Mouse (Mus musculus) heart, embryonic 14.5 days (tissue): Measurements from ENCODE around the gene Tspan32. TPM values are rescaled to one million over a fixed set of nuclear protein-coding genes. Genes with fewer than 3 reads are reported as not detected.

Experiments used
- ATAC-seq: fragments of 200-750 bp; cut with Nextera tagmentation; 2 replicates; pipeline ENCODE4 v1.8.0; 2017; ENCODE audit warnings: low read depth, moderate TSS enrichment; ENCODE audit not compliant: insufficient number of reproducible peaks, insufficient read depth, low FRiP score
- H3K27ac ChIP-seq, 2 experiments: fragments of 200-500 bp in 1 of 2; fragments of 300-500 bp in 1 of 2; sonication (generic) in 1 of 2; replicated peaks in 1 of 2; 2 replicates each; pipeline ENCODE4 v1.5.1; 2012 to 2014; ENCODE audit warnings: low read depth in 2 of 2, low read length in 2 of 2, control low read depth in 1 of 2, mild to moderate bottlenecking in 1 of 2, mixed read lengths in 1 of 2; ENCODE audit not compliant: control insufficient read depth in 1 of 2, insufficient read depth in 1 of 2
- H3K27me3 ChIP-seq: fragments of 300-500 bp; sonication (generic); 2 replicates; pipeline ENCODE4 v1.6.1; 2014; ENCODE audit warnings: mild to moderate bottlenecking, low read length, control low read depth; ENCODE audit not compliant: control insufficient read depth, insufficient read depth
- H3K36me3 ChIP-seq: fragments of 300-500 bp; sonication (generic); 2 replicates; pipeline ENCODE4 v1.6.1; 2014; ENCODE audit warnings: mild to moderate bottlenecking, control low read depth, low read length, mixed read lengths; ENCODE audit not compliant: control insufficient read depth, insufficient read depth
- H3K4me1 ChIP-seq, 2 experiments: fragments of 200-500 bp in 1 of 2; fragments of 300-500 bp in 1 of 2; sonication (generic) in 1 of 2; 2 replicates each; pipeline ENCODE4 v1.6.1; 2012 to 2014; ENCODE audit warnings: low read length in 2 of 2, control low read depth in 1 of 2, mixed read lengths in 1 of 2; ENCODE audit not compliant: control insufficient read depth in 2 of 2, insufficient read depth in 2 of 2
- H3K4me2 ChIP-seq: fragments of 300-500 bp; sonication (generic); 2 replicates; pipeline ENCODE4 v1.6.1; 2014; ENCODE audit warnings: mild to moderate bottlenecking, low read length
- H3K4me3 ChIP-seq, 2 experiments: fragments of 200-500 bp in 1 of 2; fragments of 300-500 bp in 1 of 2; sonication (generic) in 1 of 2; 2 replicates each; pipeline ENCODE4 v1.5.1; 2012 to 2014; ENCODE audit warnings: low read length in 2 of 2, mild to moderate bottlenecking in 2 of 2, control low read depth in 1 of 2, low read depth in 1 of 2, moderate library complexity in 1 of 2; ENCODE audit not compliant: control insufficient read depth in 1 of 2, insufficient read depth in 1 of 2
- H3K9ac ChIP-seq: fragments of 300-500 bp; sonication (generic); 2 replicates; pipeline ENCODE4 v1.6.1; 2014; ENCODE audit warnings: mild to moderate bottlenecking, low read length
- H3K9me3 ChIP-seq: fragments of 300-500 bp; sonication (generic); 2 replicates; pipeline ENCODE4 v1.6.1; 2016; ENCODE audit warnings: low read length, control low read depth; ENCODE audit not compliant: control insufficient read depth
- WGBS: fragments of 180-500 bp; shearing (Covaris S2); extraction: QIAGEN DNeasy Blood & Tissue Kit; methylation state at CpG from one replicate; pipeline ENCODE4 v1.1.7; 2014; 5-methylcytosine and 5-hydroxymethylcytosine counted together
- polyA plus RNA-seq: library from polyadenylated mRNA; unstranded; fragments of >200 nt; fragmentation: Nextera tagmentation; extraction: Ambion mirVana; gene quantifications from 2 replicates; pipeline ENCODE4 v1.2.1, GENCODE M21; 2014

Tspan32 gene
- polyA plus RNA-seq, 1 experiment from 2014 or later = 2.3 TPM

GRCm38 (mm10) chr7:143002679-143003078 is 2.2 kb upstream of the Tspan32 start:
- no peak for ATAC-seq
- H3K4me1 ChIP-seq = peaks cover 24 to 27% of the 10 kb centered on the region in 2 experiments
- H3K36me3 ChIP-seq = no peaks in the 10 kb centered on the region
- no peak overlapping the region for H3K4me2 ChIP-seq
- no peak overlapping the region for H3K9ac ChIP-seq
- no peak overlapping the region for H3K4me3 ChIP-seq
- 18% methylated on average over 3 of the region's 3 CpGs for WGBS
- no peaks in the 10 kb centered on the region for H3K9me3 ChIP-seq
- no peak overlapping the region for H3K27ac ChIP-seq
- no peaks in the 10 kb centered on the region for H3K27me3 ChIP-seq

GRCm38 (mm10) chr7:143005344-143006096 is 674 bp downstream of the Tspan32 start:
- no peak for ATAC-seq
- Histone ChIP-seq H3K27me3 (no peaks in the 10 kb centered on the region), H3K9me3 (no peaks in the 10 kb centered on the region), H3K36me3 (no peaks in the 10 kb centered on the region), H3K9ac (peak overlapping the region; percentile 34; the same call in 1 of the 2 replicates), H3K27ac (peak overlapping the region; percentile 8 to 33; a peak in 2 of 4 replicates), H3K4me1 (peaks cover 44 to 46% of the 10 kb centered on the region in 2 experiments), H3K4me2 (peak overlapping the region; percentile 27), H3K4me3 (no peak overlapping the region)
- WGBS = 79% methylated on average over 6 of the region's 6 CpGs

- no peaks in the 10 kb centered on the region for H3K36me3 ChIP-seq
- no peaks in the 10 kb centered on the region for H3K27me3 ChIP-seq
- ATAC-seq = no peak
- peak overlapping the region in 1 of 2 experiments; percentile 33; a peak in 2 of 4 replicates for H3K27ac ChIP-seq
- peak overlapping the region; percentile 34; the same call in 1 of the 2 replicates for H3K9ac ChIP-seq
- peak overlapping the region; percentile 27 for H3K4me2 ChIP-seq
- WGBS = 67% methylated on average over 2 of the region's 2 CpGs
- H3K9me3 ChIP-seq = no peaks in the 10 kb centered on the region
- no peak overlapping the region for H3K4me3 ChIP-seq
- H3K4me1 ChIP-seq = peaks cover 44 to 47% of the 10 kb centered on the region in 2 experiments
Measured at GRCm38 (mm10) chr7:143006097-143006755, 1.4 kb downstream of the Tspan32 start.

GRCm38 (mm10) chr7:143006756-143007598 is 2.1 kb downstream of the Tspan32 start:
- no peak overlapping the region; the same call in none of the 2 replicates for H3K9ac ChIP-seq
- peak overlapping the region; percentile 27 for H3K4me2 ChIP-seq
- 76% methylated on average over 8 of the region's 8 CpGs for WGBS
- H3K27ac ChIP-seq = 0 out of 4 replicates have a peak overlapping the region, but pooled peaks of 1 of the 2 experiments have one; percentile 33
- H3K9me3 ChIP-seq = no peaks in the 10 kb centered on the region
- no peaks in the 10 kb centered on the region for H3K36me3 ChIP-seq
- ATAC-seq = no peak
- no peaks in the 10 kb centered on the region for H3K27me3 ChIP-seq
- peaks cover 46 to 55% of the 10 kb centered on the region in 2 experiments for H3K4me1 ChIP-seq
- no peak overlapping the region for H3K4me3 ChIP-seq

GRCm38 (mm10) chr7:143007599-143008369 is 2.9 kb downstream of the Tspan32 start:
- Histone ChIP-seq H3K9me3 (no peaks in the 10 kb centered on the region), H3K9ac (peak overlapping the region; percentile 57), H3K36me3 (no peaks in the 10 kb centered on the region), H3K27me3 (no peaks in the 10 kb centered on the region), H3K4me2 (peak overlapping the region; percentile 45), H3K27ac (peak overlapping the region; percentile 89 to 95), H3K4me1 (peaks cover 53 to 63% of the 10 kb centered on the region in 2 experiments), H3K4me3 (no peak overlapping the region)
- WGBS = 30% methylated on average over 17 of the region's 17 CpGs
- ATAC-seq = peak; percentile 66

GRCm38 (mm10) chr7:143008370-143008926 is 3.6 kb downstream of the Tspan32 start:
- 49% methylated on average over 8 of the region's 8 CpGs for WGBS
- no peak overlapping the region for H3K4me3 ChIP-seq
- H3K4me1 ChIP-seq = peaks cover 57 to 69% of the 10 kb centered on the region in 2 experiments
- H3K27me3 ChIP-seq = no peaks in the 10 kb centered on the region
- peak overlapping the region; percentile 57; the same call in 1 of the 2 replicates for H3K9ac ChIP-seq
- H3K4me2 ChIP-seq = peak overlapping the region; percentile 45
- peak; percentile 52 for ATAC-seq
- H3K36me3 ChIP-seq = no peaks in the 10 kb centered on the region
- peak overlapping the region; percentile 89 to 95 for H3K27ac ChIP-seq
- H3K9me3 ChIP-seq = no peaks in the 10 kb centered on the region
